Mouse (Mus musculus): Measurements from ENCODE around the gene Taar7f. TPM values are rescaled to one million over a fixed set of nuclear protein-coding genes. Genes with fewer than 3 reads are reported as not detected.
"Not testable (repeated sequence)": the region's sequence is repeated elsewhere in the genome, so short reads cannot be mapped to it uniquely, and the experiment has no call there.

The Taar7f gene
- polyA plus RNA-seq, 1 experiment: not detected

GRCm38 (mm10) chr10:24052039-24052438 is 2.7 kb downstream of the Taar7f start:
- no peaks in the 10 kb centered on the region for H3K36me3 ChIP-seq (ENCODE audit: control insufficient read depth)
- TF ChIP-seq GATA1 (IDR thresholded peaks at IDR 0.05; ENCODE audit: low read length): no peak
- TF ChIP-seq TAL1 (IDR thresholded peaks at IDR 0.05; ENCODE audit: low read length): no peak
- H3K4me1 ChIP-seq (ENCODE audit: control insufficient read depth): peaks cover 4% of the 10 kb centered on the region
- H3K4me3 ChIP-seq (replicated peaks): no peak overlapping the region
- H3K9me3 ChIP-seq (ENCODE audit: control insufficient read depth, low read length): no peaks in the 10 kb centered on the region
- H3K27me3 ChIP-seq (ENCODE audit: control insufficient read depth): no peaks in the 10 kb centered on the region

GRCm38 (mm10) chr10:24058986-24059385 is 9.7 kb downstream of the Taar7f start:
- TF ChIP-seq TAL1 (IDR thresholded peaks at IDR 0.05; ENCODE audit: low read length): no peak
- no peak for TF ChIP-seq GATA1 (IDR thresholded peaks at IDR 0.05; ENCODE audit: low read length)
- Histone ChIP-seq H3K4me1 (ENCODE audit: control insufficient read depth) (no peaks in the 10 kb centered on the region), H3K36me3 (ENCODE audit: control insufficient read depth) (no peaks in the 10 kb centered on the region), H3K27me3 (ENCODE audit: control insufficient read depth) (no peaks in the 10 kb centered on the region), H3K9me3 (ENCODE audit: control insufficient read depth, low read length) (no peaks in the 10 kb centered on the region), H3K4me3 (replicated peaks) (no peak overlapping the region)

DNA sequence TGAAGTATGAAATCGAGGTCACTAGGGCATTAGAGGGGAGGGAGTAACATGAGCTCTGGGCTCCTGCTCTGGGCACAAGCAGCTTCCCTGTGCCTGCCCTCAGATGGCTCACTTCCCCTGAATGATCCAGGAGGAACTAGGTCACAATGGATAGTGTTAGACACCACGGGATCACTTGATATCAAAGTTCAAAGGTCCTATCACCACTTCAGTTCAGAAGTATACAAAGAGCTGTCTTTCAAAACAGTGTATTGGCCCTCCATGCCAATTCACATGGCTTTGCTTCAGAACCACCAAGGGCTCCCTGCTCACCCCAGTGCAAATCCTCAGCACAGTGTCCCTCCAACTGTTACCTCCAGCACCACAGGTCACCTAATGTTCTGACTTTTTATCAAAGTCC is 25.4 kb downstream of the Taar7f start:
- not testable (repeated sequence) for H3K4me1 ChIP-seq (ENCODE audit: control insufficient read depth); H3K4me3 ChIP-seq (replicated peaks); H3K27me3 ChIP-seq (ENCODE audit: control insufficient read depth); H3K36me3 ChIP-seq (ENCODE audit: control insufficient read depth); H3K9me3 ChIP-seq (ENCODE audit: control insufficient read depth, low read length)

GRCm38 (mm10) chr10:24076200-24076599 is 26.9 kb downstream of the Taar7f start, which contains the start of gene Taar8a:
Gene Taar8a, plus strand, starts transcription at chr10:24076500.
- not testable (repeated sequence) for H3K27me3 ChIP-seq (ENCODE audit: control insufficient read depth); H3K36me3 ChIP-seq (ENCODE audit: control insufficient read depth); H3K9me3 ChIP-seq (ENCODE audit: control insufficient read depth, low read length); H3K4me3 ChIP-seq (replicated peaks); H3K4me1 ChIP-seq (ENCODE audit: control insufficient read depth)

- Histone ChIP-seq H3K4me1 (ENCODE audit: control insufficient read depth) (peaks cover 2% of the 10 kb centered on the region; the same call in 1 of the 2 replicates), H3K9me3 (ENCODE audit: control insufficient read depth, low read length) (no peaks in the 10 kb centered on the region), H3K27me3 (ENCODE audit: control insufficient read depth) (no peaks in the 10 kb centered on the region), H3K36me3 (ENCODE audit: control insufficient read depth) (no peaks in the 10 kb centered on the region), H3K4me3 (replicated peaks) (no peak overlapping the region)
- TF ChIP-seq GATA1 (IDR thresholded peaks at IDR 0.05; ENCODE audit: low read length) (no peak), TAL1 (IDR thresholded peaks at IDR 0.05; ENCODE audit: low read length) (no peak)
Measured at GRCm38 (mm10) chr10:24080166-24080565, 30.9 kb downstream of the Taar7f start.

DNA sequence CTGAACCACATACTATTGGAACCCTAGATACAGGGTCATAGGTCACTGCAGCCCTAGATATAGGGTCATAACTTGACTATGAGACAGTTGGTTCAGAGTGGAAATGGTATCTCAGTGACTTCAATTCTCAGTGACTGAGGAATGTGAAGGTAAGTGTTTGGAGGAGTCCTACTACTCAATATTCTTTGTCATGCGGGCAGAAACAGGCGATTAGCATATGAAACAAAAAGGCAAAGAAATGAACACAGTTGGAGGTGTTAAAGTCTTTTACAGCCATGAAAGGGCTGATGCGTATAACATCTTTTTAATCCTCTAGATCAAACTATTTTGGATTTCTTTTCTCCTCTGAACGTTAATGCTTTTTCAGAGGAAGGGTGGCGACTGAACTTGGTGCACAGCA is 36.6 kb downstream of the Taar7f start:
- Histone ChIP-seq H3K36me3 (ENCODE audit: control insufficient read depth) (no peaks in the 10 kb centered on the region), H3K4me3 (replicated peaks) (no peak overlapping the region), H3K4me1 (ENCODE audit: control insufficient read depth) (no peaks in the 10 kb centered on the region), H3K9me3 (ENCODE audit: control insufficient read depth, low read length) (no peaks in the 10 kb centered on the region), H3K27me3 (ENCODE audit: control insufficient read depth) (no peaks in the 10 kb centered on the region)
- no peak for TF ChIP-seq GATA1 (IDR thresholded peaks at IDR 0.05; ENCODE audit: low read length)
- no peak for TF ChIP-seq TAL1 (IDR thresholded peaks at IDR 0.05; ENCODE audit: low read length)

- no peaks in the 10 kb centered on the region for H3K4me1 ChIP-seq (ENCODE audit: control insufficient read depth)
- no peaks in the 10 kb centered on the region for H3K36me3 ChIP-seq (ENCODE audit: control insufficient read depth)
- no peak overlapping the region for H3K4me3 ChIP-seq (replicated peaks)
- TF ChIP-seq TAL1 (IDR thresholded peaks at IDR 0.05; ENCODE audit: low read length) (no peak), GATA1 (IDR thresholded peaks at IDR 0.05; ENCODE audit: low read length) (no peak)
- H3K27me3 ChIP-seq (ENCODE audit: control insufficient read depth): no peaks in the 10 kb centered on the region
- no peaks in the 10 kb centered on the region for H3K9me3 ChIP-seq (ENCODE audit: control insufficient read depth, low read length)
Measured at GRCm38 (mm10) chr10:24086555-24086954, 37.2 kb downstream of the Taar7f start.

DNA sequence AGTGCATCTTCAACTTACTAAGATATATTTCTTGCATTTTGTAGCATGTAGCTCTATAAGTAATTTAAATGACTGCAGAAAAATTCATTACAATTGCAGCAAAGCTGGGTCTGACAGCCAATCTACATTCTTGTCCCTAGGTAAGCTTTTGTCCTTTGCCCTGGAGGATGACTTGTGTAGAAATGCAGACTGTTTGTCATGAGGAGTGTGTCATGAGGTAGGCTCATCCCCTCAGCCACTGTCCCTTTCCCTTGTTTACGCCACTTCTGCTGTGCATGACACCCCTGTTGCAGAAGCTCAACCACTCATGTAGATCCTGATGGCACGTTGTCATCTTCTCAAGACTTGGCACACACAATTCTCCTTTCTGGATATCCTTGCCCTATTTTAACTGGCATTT is 37.9 kb downstream of the Taar7f start:
- H3K9me3 ChIP-seq (ENCODE audit: control insufficient read depth, low read length): no peaks in the 10 kb centered on the region
- no peaks in the 10 kb centered on the region for H3K27me3 ChIP-seq (ENCODE audit: control insufficient read depth)
- TF ChIP-seq GATA1 (IDR thresholded peaks at IDR 0.05; ENCODE audit: low read length) (no peak), TAL1 (IDR thresholded peaks at IDR 0.05; ENCODE audit: low read length) (no peak)
- no peaks in the 10 kb centered on the region for H3K36me3 ChIP-seq (ENCODE audit: control insufficient read depth)
- no peak overlapping the region for H3K4me3 ChIP-seq (replicated peaks)
- H3K4me1 ChIP-seq (ENCODE audit: control insufficient read depth): no peaks in the 10 kb centered on the region

DNA sequence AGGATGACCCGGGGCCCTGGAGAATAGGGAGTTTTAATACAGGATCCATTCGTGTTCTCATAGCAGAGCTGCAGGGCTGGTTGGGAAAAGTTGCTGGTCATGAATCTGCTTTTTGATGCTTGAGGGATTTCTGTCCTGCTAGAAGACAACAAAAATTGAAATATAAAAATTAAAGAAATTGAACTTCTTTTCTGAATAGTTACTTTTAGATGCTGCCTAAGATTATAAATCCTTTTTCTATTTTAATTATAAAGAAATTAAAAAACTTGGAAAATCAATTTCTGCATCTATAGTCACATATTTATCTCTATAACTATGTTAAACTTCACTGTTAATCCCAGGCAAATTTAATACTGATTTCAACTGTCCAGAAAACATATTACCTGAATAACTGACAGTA is 42.9 kb downstream of the Taar7f start, which contains the start of gene Taar8b:
TSS of gene Taar8b (minus strand) at position 101 of the 400 bp plus-strand sequence.
- no peaks in the 10 kb centered on the region for H3K4me1 ChIP-seq (ENCODE audit: control insufficient read depth)

DNA sequence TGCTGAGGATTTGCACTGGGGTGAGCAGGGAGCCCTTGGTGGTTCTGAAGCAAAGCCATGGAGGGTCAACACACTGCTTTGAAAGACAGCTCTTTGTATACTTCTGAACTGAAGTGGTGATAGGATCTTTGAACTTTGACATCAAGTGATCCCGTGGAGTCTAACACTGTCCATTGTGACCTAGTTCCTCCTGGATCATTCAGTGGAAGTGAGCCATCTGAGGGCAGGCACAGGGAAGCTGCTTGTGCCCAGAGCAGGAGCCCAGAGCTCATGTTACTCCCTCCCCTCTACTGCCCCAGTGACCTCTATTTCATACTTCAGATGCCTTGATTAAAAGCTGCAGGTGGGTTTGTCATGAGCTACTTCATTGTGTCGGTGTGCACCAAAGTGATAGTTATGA is 47.7 kb downstream of the Taar7f start:
- not testable (repeated sequence) for H3K4me1 ChIP-seq (ENCODE audit: control insufficient read depth); H3K9me3 ChIP-seq (ENCODE audit: control insufficient read depth, low read length); H3K27me3 ChIP-seq (ENCODE audit: control insufficient read depth); H3K4me3 ChIP-seq (replicated peaks); H3K36me3 ChIP-seq (ENCODE audit: control insufficient read depth)

More for the DNA sequence above, 42.9 kb downstream of the Taar7f start, which contains the start of gene Taar8b:
- Histone ChIP-seq H3K27me3 (ENCODE audit: control insufficient read depth) (no peaks in the 10 kb centered on the region), H3K4me3 (replicated peaks) (no peak within 1 kb of the TSS), H3K9me3 (ENCODE audit: control insufficient read depth, low read length) (no peaks in the 10 kb centered on the region), H3K36me3 (ENCODE audit: control insufficient read depth) (no peaks in the 10 kb centered on the region)
- TF ChIP-seq TAL1 (IDR thresholded peaks at IDR 0.05; ENCODE audit: low read length) (no peak), GATA1 (IDR thresholded peaks at IDR 0.05; ENCODE audit: low read length) (no peak)

Other genes starting within 250 kb of the Taar7f start
- gene Vnn3, start 198.0 kb upstream of the Taar7f start, polyA plus RNA-seq (2012): not detected in 2 replicates
- gene Vnn1, start 154.8 kb upstream of the Taar7f start, polyA plus RNA-seq (2012): not detected in 2 replicates
- gene Taar1, start 129.2 kb upstream of the Taar7f start, polyA plus RNA-seq (2012): not detected in 2 replicates
- gene Taar2, start 110.9 kb upstream of the Taar7f start, polyA plus RNA-seq (2012): not detected in 2 replicates
- gene Taar3, start 100.0 kb upstream of the Taar7f start, polyA plus RNA-seq (2012): not detected in 2 replicates
- not detected in 2 replicates for gene Taar4, start 89.0 kb upstream of the Taar7f start, polyA plus RNA-seq (2012)
- 0.03 TPM in 1 of 2 replicates, not detected in the other for gene Taar5, start 78.8 kb upstream of the Taar7f start, polyA plus RNA-seq (2012)
- gene Taar6, start 63.9 kb upstream of the Taar7f start, polyA plus RNA-seq (2012): not detected in 2 replicates
- not detected in 2 replicates for gene Taar7a, start 56.0 kb upstream of the Taar7f start, polyA plus RNA-seq (2012)
- gene Taar7b, start 49.6 kb upstream of the Taar7f start, polyA plus RNA-seq (2012): not detected in 2 replicates
- not detected in 2 replicates for gene Taar7d, start 22.3 kb upstream of the Taar7f start, polyA plus RNA-seq (2012)
- not detected in 2 replicates for gene Taar7e, start 11.9 kb upstream of the Taar7f start, polyA plus RNA-seq (2012)
- not detected in 2 replicates for gene Taar8a, start 27.0 kb downstream of the Taar7f start, polyA plus RNA-seq (2012)
- not detected in 2 replicates for gene Taar8b, start 42.8 kb downstream of the Taar7f start, polyA plus RNA-seq (2012)
- not detected in 2 replicates for gene Taar8c, start 52.4 kb downstream of the Taar7f start, polyA plus RNA-seq (2012)
- not detected in 2 replicates for gene Taar9, start 60.0 kb downstream of the Taar7f start, polyA plus RNA-seq (2012)
- gene Stx7, start 99.8 kb downstream of the Taar7f start, polyA plus RNA-seq (2012): 2.2 and 2.7 TPM in 2 replicates
- not detected in 2 replicates for gene Moxd1, start 174.0 kb downstream of the Taar7f start, polyA plus RNA-seq (2012)

Measured in erythroblast, embryonic 14.5 days (primary cell).